Mouse (Mus musculus): ENCODE data around the gene Med12l.

The Med12l gene

GRCm38 (mm10) chr3:59197329-59197948 lies 191.8 kb downstream of the Med12l start:
- no peak for DNase-seq

- no peak for DNase-seq
These were observed 198.3 kb downstream of the Med12l start for GRCm38 (mm10) chr3:59203802-59204520.

- DNase-seq: no peak
These were observed 199.3 kb downstream of the Med12l start for GRCm38 (mm10) chr3:59204719-59205503.

GRCm38 (mm10) chr3:59205941-59206340 lies 200.3 kb downstream of the Med12l start:
- DNase-seq: peak; percentile 50

- no peak for DNase-seq
These were observed 203.3 kb downstream of the Med12l start for GRCm38 (mm10) chr3:59208650-59209548.

- no peak for DNase-seq
These were observed 204.5 kb downstream of the Med12l start for GRCm38 (mm10) chr3:59210089-59210488.

GRCm38 (mm10) chr3:59210727-59211126 lies 205.1 kb downstream of the Med12l start, which contains the start of gene P2ry13:
Gene P2ry13 (minus strand): TSS chr3:59210882.
- DNase-seq: no peak

- DNase-seq: no peak
These were observed 206.2 kb downstream of the Med12l start for GRCm38 (mm10) chr3:59211784-59212183.

- DNase-seq: no peak
These were observed 206.8 kb downstream of the Med12l start for GRCm38 (mm10) chr3:59212404-59212803.

GRCm38 (mm10) chr3:59217211-59217610 lies 211.6 kb downstream of the Med12l start:
- DNase-seq: no peak

GRCm38 (mm10) chr3:59219326-59219725 lies 213.7 kb downstream of the Med12l start:
- no peak for DNase-seq

GRCm38 (mm10) chr3:59222303-59222702 lies 216.7 kb downstream of the Med12l start:
- no peak for DNase-seq

- DNase-seq: no peak
These were observed 219.8 kb downstream of the Med12l start for GRCm38 (mm10) chr3:59225411-59225810.

GRCm38 (mm10) chr3:59227696-59228095 lies 222.1 kb downstream of the Med12l start:
- DNase-seq: no peak

GRCm38 (mm10) chr3:59228730-59229551 lies 223.3 kb downstream of the Med12l start:
- peak; percentile 40 for DNase-seq

GRCm38 (mm10) chr3:59230912-59231311 lies 225.3 kb downstream of the Med12l start:
- DNase-seq: no peak

GRCm38 (mm10) chr3:59234878-59235277 lies 229.3 kb downstream of the Med12l start:
- peak; percentile 66 for DNase-seq

- DNase-seq: no peak
These were observed 237.8 kb downstream of the Med12l start for GRCm38 (mm10) chr3:59243384-59243783.

GRCm38 (mm10) chr3:59248031-59248430 lies 242.4 kb downstream of the Med12l start:
- DNase-seq: no peak

- no peak for DNase-seq
These were observed 244.8 kb downstream of the Med12l start for GRCm38 (mm10) chr3:59250454-59250853.
